Mouse (Mus musculus) megakaryocyte-erythroid progenitor cell, adult 5-6 weeks (primary cell): ENCODE results near the gene Fbxo41. TPM values are rescaled to one million over a fixed set of nuclear protein-coding genes. Genes with fewer than 3 reads are reported as not detected.

ENCODE experiments used
- ATAC-seq: replicated peaks from 2 replicates; pipeline ENCODE4 v1.8.0; 2016; ENCODE audit warnings: mild to moderate bottlenecking, inconsistent platforms; ENCODE audit not compliant: severe bottlenecking, poor library complexity, low FRiP score, low TSS enrichment
- total RNA-seq, 2 experiments: library from RNA; stranded (forward) in 1 of 2; stranded (reverse) in 1 of 2; fragments of 200-1000, 215-1000 nt in 1 of 2; fragments of >200 nt in 1 of 2; fragmentation: Nextera tagmentation in 1 of 2; gene quantifications; 2 replicates each; pipeline ENCODE4 v1.2.3; 2014 to 2017

Gene Fbxo41
- total RNA-seq (2014; fragmentation: Nextera tagmentation) (not detected in 2 replicates), total RNA-seq (2017) (not detected in 2 replicates)

DNA sequence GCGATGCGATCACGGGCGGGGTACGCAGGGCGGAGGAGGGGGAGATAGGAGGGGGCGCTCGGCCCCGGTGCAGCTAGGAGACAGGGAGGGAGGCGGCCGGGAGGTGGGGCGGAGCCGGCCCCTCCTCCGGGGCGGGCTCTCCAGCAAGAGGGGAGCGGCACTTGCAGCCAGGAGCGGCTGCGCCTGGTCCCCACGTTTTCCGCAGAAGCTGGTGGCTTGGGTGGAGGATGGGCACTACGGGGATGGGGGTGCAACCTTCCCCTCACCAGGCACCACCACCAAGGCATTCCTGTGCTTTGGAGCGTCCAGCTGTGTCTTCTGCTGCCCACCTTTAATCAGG is at the start of gene Fbxo41:
Fbxo41 (minus strand) TSS at position 84 of the 340 bp plus-strand sequence.
- ATAC-seq = peak; percentile 70

DNA sequence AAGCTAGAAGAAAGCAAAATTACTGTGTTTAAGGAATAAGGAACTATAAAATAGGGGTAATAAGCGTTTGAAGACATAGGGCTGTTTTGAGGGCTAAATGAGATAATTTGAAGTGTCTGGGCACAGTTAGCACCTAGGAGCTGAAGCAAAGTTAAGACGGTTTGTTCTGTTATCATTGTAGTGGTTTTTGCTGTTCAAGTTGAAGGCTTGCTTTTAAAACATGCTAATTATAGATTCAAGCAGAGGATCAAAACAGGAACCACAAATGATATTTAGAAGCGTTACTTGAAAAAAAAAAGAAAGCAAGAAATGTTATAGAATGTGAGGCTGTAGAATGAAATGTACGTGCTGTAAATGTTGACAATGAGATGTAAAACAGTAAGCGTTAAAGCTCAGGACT is 44.8 kb upstream of the Fbxo41 start:
- no peak for ATAC-seq

DNA sequence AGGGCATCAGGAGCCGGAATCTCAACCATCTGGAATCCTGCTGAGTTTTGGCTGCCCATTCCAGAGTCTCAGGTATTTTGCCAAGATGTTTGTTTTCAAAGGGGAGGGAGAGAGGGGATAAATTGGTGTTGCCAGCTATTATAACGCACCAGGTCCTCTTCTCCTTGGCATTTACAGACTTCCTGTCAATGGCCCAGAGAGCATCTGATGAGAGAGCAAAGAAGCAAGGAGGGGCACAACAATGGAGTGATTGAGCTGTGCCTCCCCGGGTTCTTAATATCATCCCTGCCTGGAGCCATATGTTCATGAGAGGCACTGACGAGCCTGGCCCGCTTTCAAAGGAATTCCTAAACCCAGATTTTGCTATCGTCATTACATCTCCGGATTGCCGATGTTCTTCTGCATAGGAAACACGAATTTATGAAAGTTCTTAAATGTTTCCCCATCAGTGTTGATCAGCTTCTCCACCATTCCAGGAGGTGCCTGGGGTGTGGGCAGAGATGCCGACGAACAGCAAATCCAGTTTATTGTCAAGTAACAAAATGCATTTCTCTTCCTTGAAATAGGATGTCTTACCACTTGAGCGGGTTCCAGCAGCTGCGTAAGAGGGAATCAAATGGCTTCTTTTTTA is 41.6 kb upstream of the Fbxo41 start:
- no peak for ATAC-seq

DNA sequence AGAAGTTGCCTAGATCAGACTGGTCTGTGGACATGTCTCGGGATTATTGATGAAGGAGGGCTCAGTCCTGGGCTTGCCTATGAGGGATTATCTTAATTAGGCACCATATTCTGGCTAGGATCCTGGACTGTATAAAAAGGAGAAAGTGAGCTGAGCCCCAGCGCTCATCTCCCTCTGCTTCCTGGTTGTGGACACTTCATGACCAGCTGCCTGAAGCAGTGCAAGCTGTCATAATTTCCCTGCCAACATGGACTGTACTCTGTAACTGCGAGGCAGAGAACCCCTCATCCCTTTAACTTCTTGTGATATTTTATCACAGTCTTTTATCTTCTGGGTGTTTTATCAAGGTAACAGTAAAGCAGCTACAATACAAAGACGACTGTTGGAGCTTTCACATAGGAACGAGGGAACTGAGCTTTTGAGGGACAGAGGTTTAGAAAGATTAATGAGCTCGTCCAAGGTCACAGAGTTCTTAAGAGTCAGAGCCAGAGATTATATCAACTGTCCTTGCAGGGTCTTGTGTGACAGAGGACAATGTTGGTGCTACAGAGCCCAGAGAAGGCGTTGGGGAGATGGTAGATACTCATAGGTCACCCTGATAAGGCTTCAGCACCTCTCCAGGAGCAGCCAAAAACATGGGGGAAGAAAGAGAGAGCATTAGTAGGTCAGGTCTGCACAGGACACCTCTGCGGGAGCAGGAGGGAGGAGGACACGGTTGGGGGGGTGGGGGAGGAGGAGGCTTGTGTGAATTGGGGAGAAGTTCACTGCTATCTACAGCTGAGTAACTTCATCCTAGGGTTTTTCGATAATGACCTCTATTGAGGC is 40.8 kb upstream of the Fbxo41 start:
- ATAC-seq = no peak

DNA sequence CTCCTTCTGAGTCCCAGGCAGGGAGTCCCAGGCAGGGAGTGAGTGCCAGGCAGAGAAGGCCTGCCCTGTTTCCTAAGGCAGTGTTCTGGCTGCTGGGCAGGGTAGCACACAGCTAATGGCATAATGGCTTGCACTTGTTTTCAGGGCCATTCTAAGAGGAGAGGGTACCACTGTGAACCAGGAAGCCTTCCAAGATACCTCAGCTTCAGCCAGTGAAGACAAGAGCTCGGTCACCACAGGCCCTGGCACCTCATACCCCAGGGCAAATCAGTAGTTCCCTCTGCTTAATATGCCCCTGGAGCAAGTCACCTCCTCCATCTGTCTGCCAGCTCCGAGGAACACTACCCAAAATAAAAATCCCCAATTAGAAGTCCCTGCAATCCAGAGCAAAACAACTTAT is 20.0 kb upstream of the Fbxo41 start:
- no peak for ATAC-seq

DNA sequence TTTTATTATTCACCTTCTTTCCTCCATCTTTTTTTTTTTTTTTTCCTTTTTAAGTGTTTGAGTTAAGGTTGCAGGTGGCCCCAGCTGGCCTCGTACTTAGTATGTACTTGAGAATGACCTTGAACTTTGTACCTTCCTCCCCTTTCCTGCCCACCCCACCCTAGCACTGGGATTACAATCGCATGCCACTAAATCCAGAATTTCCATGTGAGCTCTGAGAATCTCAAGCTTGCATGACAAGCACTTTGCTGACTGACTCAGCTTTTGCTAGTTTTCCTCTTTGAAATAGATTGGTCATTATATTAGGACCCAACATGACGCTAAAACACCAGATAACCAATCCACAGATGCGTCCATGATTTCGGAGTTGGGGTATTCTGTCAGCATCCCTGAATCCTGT is 19.2 kb upstream of the Fbxo41 start:
- no peak for ATAC-seq

DNA sequence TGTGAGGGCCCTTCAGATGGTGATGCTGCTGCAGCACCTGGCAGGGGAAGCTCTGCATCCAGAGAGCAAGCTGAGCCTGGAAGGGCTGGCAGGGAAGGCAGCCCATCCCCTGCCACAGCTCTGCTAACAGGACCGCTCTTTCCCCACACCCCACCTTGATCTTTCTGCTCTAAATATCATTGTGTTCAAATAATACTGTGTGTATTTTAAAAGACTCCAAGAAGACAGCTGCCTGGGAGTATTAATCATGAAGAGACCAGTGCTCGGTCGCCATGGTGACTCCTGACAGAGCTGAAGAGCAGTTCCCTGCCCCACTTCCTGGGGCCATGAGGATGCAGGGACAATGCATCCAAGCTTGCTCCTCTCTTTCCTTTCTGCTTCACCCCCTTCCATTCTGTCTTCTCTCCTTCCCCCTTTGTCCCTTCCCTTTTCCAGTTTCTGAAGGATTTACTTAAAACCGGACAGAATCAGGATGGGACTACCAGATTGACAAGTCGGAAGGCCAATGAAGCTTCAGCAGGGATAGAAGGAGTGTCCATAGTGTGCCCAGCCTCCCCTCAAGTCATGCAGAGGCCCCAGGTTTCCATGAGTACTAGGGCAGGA is 15.4 kb upstream of the Fbxo41 start:
- ATAC-seq = no peak

DNA sequence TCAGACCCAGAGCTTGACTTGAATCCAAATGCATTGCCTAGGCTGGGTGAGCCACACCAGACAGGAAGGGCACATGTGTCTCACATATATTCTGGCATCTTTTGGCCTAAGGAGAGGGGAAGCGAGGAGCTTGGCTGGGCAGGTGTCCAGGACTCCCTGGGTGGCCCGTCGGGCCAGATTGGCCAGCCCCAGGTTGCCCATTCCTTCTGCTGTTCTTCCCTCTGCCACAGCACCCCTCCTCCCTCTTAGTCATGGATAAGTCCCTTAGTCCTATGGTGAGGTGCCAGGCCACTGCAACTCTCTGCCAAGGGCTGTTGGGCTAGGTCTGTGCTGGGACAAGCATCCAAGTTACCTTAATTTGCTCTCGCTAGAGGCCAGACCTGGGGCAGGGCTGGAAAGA is 13.1 kb upstream of the Fbxo41 start:
- ATAC-seq = no peak

DNA sequence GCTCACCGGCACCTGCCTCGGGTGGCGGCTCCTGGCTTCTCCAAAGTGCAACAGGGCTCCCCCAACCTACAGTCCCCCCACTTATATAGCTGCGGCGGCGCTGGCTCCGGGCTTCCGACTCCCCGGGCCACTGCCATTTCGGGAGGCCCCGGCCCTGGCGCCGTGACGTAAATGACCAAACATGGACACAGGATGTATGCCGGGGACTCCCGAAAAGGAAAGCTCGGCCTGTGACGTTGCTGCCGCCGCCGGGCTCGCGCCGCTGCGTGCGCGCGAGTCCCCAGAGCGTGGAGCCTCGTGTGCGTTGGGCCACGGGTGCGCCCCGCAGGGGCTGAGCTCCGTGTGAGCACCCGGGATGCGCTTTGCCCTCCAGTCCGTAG is 10.7 kb upstream of the Fbxo41 start, which contains the start of gene Egr4:
Egr4 (minus strand) TSS at position 59 of the 380 bp plus-strand sequence.
- no peak for ATAC-seq

DNA sequence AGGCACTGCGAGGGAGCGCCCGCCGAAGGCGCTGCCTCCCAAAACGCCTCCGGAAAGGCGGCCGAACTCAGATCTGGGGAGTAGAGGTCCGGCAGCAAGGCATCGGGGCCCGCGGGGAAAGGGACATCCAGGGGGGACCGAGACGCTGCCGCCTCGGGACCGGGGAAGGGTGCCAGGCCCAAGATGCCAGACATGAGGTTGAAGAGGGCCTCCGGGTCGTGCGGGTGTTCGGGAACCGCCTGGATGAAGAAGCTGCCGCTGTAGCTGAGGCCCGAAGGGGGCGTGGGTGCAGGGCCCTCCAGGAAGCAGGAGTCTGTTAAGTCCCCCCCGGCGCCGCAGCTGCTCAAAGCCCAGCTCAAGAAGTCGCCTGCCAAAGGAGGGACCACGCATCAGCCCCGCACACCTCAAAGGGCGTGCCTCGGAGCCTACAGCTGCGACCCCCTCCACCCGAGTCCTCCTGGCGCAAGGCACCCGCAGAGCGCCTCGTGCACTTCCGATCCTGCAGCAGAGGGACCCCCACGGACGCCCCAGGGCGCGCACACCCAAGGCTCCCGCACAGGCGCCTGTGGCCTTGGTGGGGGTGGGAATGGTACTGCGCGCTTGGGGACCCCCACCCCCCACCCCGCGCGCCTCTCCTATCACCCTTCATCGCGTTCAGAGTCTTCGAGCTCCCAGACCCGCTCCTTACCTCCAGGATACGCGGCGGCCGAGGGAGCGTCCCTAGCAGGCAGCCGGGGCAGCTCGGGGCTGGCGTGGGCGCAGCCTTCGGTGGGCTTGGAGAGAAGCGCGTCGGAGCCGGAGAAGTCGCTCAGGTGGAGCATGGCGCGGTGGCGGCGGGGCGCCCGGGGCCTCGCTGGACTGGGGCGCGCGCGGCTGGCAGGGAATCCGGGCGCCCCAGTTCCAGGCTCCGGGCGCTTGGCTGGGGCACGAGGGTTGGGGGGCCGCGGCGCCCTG is 10.1 kb upstream of the Fbxo41 start:
- ATAC-seq = no peak

DNA sequence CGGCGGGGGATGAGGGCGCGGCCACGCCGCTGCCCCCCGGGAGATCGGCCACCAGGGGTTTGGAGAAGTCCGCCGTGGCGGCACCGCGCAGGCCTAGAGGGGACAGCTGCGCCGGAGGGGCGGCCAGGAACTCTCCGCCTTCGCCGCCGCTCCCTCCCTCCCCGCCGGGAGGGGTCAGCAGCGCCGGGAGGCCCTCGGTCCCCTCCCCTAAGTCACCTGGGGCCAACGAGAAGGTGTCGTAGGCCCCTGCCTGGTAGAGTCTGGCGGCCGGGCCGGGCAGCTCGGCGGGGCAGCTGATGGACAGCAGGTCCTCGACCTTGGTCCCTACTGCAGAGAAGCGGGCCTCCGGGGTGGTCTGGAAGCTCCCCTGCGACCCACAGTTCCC is 9.3 kb upstream of the Fbxo41 start:
- no peak for ATAC-seq

DNA sequence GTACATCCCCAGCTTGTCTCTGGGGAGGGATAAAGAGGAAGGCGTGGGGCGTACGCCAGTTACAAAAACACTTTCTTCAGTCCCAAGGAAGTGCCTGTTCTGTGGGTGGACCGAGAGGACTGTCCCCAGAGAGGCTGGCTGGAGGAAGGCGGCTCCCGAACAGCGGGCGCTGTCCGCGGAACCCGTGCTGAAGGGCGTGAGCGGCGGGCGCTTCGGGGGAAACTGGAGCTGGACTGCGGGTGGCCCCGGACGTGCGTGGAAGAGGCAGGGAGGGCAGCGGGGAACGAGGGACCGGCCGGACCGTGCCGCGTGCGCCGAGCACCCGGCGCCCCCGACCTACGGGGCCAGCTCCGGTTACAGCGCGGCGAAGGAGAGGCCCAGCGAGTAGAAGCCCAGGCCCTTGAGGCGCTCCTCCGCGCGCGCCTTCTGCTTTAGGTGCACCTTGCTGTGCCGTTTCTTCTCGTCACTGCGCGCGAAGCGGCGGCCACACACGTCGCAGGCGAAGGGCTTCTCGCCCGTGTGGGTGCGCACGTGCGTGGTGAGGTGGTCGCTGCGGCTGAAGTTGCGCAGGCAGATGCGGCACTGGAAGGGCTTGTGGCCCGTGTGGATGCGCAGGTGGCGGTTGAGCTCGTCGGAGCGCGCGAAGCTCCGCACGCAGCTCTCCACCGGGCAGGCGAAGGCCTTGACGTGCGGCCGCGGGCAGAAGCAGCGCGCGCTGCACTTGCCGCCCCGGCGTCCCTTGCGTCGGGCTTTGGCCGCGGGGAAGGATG is 8.7 kb upstream of the Fbxo41 start:
- 0 out of 2 replicates have a peak, but pooled peaks have one; percentile 38 for ATAC-seq

DNA sequence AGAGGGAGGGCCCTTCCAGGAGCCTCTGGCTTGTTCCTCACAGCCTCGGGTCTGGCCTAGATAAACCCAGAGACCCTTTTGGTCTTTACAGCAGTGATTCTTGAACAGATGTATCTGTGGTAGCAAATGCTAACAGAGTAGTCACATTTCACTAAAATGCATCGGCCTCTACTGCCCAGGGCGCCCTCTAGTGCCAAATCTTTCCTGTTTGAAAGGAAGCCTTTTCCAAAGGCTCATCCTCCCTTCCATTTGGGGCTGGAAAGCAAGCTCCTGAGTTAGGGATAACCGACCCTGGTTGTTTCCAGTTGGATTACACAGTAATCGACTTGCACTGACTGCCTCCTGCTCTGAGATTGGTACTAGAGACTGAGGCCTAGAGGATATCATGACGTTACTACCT is 7.7 kb upstream of the Fbxo41 start:
- ATAC-seq = no peak

DNA sequence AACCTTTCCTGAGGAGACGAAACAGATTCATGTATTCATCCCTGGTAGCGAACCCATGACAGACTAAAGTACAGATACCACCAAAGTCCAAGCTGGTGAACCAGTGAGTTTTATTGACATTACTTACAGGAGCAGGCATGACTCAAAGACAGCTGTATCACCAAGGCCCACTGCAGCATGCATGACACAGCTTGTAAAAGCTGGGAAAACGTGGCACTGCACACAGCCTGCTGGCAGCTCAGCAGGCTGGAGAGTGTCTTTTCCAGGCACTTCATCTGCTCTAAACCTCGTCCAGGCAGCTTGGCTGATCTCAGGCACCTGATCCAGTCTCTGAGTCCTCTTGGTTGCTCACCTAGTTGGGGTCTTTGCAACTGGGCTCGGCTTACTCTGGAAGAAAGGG is 5.8 kb upstream of the Fbxo41 start:
- no peak for ATAC-seq

DNA sequence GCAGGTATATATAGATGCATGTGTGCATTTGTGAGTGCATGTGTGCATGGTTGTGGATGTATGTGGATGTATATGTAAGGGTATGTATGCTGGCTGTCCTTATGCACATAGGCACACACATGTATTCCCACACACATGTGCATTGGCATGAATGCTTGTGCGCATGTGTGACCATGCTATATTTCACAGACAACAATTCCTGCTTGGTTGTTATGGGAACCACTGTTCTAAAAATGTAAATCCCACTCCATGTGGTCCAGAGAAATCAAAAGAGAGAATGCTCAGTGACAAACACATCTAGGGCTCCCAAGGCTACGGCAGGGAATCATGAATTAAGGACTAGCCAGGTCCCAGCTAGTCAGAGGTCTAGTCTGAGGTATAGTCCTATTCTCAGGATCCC is 2.1 kb upstream of the Fbxo41 start:
- no peak for ATAC-seq

DNA sequence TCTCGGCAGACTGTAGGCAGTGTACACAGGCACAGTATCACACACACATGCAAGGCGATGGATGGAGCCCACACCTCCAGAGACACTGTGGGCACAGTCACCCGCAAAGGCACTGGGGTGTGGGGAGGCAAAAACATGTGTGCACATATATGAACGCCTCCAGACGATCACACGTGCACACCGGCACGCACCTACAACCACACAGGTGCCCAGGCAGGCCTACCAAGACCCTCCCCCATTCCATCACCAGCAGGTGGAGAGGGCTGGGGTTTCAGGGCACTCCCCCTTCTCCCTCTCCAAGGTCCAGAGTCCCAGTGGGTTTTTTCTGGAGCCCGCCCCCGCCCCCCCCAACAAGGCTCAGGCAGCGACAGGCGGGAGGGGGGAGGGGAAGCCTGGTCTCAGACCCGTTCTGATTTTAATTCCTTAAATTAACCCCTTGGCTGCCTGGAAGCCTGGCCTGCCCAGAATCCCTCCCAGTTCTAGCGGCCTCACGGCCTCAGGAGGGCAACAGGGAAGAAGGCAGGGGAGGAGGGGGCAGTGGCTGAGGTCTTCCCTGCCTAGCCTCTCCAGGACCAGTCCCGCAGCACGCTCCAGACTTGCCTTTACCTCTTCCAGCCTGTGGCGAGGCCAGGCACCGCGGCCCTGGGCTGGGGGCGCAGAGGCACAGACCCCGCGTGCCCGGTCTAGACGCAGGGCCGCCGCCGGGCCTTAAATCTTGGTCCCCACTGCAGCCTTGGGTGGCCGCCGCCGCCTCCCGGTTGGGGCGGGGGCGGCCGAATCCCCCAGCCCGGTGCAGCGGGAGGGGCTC is 487 bp downstream of the Fbxo41 start:
- ATAC-seq = no peak

DNA sequence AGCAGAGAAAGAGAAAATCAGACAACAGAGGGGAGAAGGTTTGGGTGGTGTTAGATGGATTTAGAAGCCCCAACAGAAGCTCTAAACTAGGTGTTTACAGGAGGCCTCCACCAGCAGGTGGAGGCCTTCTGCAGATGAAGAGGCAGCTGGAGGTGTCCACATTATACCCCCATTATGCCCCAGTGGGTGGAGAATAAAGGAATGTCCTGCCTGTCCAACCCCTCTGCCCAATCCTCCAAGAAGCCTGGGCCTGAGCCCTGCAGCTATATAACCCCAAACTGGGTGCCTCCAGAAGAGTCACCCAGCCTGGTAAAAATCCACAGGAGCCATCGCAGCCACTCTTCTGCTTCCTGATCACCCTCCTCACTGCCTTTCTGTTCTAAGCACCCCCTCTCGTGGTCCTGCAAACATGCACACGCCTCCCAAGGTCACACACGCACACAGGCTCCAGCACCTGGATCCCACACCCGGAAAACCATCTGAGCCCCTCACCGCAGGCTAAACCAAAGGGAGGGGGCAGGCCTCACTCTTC is 1.2 kb downstream of the Fbxo41 start:
- no peak for ATAC-seq

DNA sequence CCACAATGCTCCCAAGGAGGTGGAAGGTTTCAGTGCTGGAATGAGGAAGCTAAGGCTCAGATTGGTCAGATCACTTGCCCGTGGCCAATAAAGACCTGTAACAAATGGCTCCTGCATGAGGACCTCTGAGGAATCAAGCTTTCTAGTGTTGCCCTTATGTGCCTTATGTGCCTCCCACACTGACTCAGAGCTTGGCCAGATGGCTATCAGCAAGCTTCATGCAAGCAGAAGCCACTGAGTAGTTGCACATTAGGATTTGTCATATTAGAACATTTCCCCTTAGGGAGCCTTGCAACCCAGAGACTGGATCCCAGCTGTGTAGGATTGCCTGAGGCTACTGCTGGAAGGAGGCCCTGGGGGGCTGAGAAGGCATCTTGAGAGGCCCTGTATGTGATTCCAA is 2.4 kb downstream of the Fbxo41 start:
- ATAC-seq = no peak
